Comparison of ENCODE assay signal across 28 mouse cellular contexts in genomic region chr11:90243300-90243699, GRCm38 (mm10).
"Had no signal": no experiment of that assay in that cellular context is flagged by ENCODE, and none has a peak within 500 bp of the region (broad histone marks: within the 10 kb centered on the region; RNA-seq: fewer than 3 reads in every experiment).

No protein-coding gene starts in this region.

- ATAC-seq: forebrain, embryonic 13.5 days; forebrain, embryonic 14.5 days; forebrain, embryonic 15.5 days; forebrain, embryonic 16.5 days; forebrain, postnatal 0 days had no signal

- H3K4me3 ChIP-seq: embryonic facial prominence, embryonic 10.5 days; embryonic facial prominence, embryonic 12.5 days; embryonic facial prominence, embryonic 13.5 days; embryonic facial prominence, embryonic 15.5 days; erythroblast, embryonic 14.5 days; forebrain, embryonic 10.5 days; forebrain, embryonic 12.5 days; forebrain, embryonic 13.5 days; forebrain, embryonic 15.5 days; gastrocnemius, adult 2 months; heart, adult 2 months had no signal

- DNase-seq: cerebellum, adult 8-10 months; cerebellum, adult 9-10 months; cerebellum, adult 9-11 months; cerebellum, postnatal 10 days; cerebellum, postnatal 14 days; cerebellum, postnatal 25 days; cerebellum, postnatal 36 days; embryo, embryonic 11 days; forebrain, postnatal 0 days; gastrocnemius, adult 2 months; gastrocnemius, postnatal 10 days; gastrocnemius, postnatal 14 days; gastrocnemius, postnatal 25 days; gastrocnemius, postnatal 36 days; heart, adult 11 months; heart, adult 18-20 months; heart, adult 2 months had no signal

- H3K27ac ChIP-seq: embryonic facial prominence, embryonic 10.5 days; embryonic facial prominence, embryonic 12.5 days; embryonic facial prominence, embryonic 13.5 days; embryonic facial prominence, embryonic 15.5 days; forebrain, embryonic 10.5 days; forebrain, embryonic 12.5 days; forebrain, embryonic 13.5 days; forebrain, embryonic 15.5 days; gastrocnemius, adult 2 months; heart, adult 2 months had no signal
